Mouse (Mus musculus): ENCODE results near the gene Gm10663.
A peak's percentile ranks its signal among the peaks of the same experiment; 100 is the strongest.

Gm10663 gene

GRCm38 (mm10) chr8:65074733-65075132 is at the start of gene Gm10663:
Gm10663 (plus strand) TSS chr8:65075033.
- DNase-seq (ENCODE audit: low spot score), result no peak

DNA sequence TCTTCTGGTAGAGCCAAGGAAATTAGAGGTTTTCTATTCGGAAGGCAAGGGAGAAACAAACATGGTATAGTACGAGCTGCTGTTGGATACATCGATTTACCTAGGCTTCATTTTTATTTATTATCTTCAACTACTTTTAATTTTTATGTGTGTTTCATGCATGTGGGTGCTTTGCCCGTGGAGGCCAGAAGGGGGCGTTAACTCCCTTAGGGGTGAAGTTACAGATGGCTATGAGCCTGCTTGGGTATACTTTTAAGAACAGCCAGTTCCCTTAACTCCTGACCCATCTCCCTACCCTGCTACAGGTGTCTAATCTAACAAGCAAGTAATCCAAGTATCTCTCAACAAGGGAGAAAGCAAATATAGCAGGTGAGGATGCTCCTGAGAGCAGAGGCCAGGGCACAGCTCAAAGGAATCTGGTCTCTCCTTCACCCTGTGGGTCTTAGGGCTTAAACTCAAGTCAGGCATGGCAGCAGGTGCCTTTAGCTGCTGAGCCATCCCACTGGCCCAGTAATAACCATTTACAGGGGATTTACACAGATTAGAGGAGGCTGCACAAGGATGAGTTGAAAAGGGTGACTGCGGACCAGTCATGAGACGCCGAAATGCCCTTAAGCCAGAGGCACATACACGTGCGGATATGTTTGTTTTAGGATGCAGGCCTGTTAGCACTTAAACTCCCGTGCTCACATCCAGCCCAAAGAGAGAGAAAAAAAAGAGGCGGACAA is 45.7 kb upstream of the Gm10663 start:
- DNase-seq (ENCODE audit: low spot score), result no peak

- DNase-seq (ENCODE audit: low spot score), result no peak
Measured at GRCm38 (mm10) chr8:65029776-65030175, 45.1 kb upstream of the Gm10663 start.

- no peak for DNase-seq (ENCODE audit: low spot score)
Measured at GRCm38 (mm10) chr8:65030735-65031485, 43.9 kb upstream of the Gm10663 start.

DNA sequence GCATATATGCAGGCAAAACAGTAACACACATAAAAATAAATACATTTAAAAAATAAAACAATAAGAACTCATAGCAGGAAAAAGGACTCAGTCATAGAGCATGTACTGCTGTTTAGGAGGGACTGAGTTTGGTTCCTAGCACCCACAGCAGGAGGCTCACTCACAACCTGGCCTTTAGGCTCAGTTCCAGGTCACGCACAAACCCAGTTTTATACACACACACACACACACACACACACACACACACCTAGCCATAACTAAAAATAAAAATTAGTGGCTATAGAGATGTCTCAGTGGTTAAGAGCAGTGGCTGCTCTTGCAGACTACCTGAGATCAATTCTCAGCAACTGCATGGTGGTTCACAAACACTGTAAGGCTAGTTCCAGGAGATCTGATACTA is 42.7 kb upstream of the Gm10663 start:
- no peak for DNase-seq (ENCODE audit: low spot score)

- no peak for DNase-seq (ENCODE audit: low spot score)
Measured at GRCm38 (mm10) chr8:65033056-65033455, 41.8 kb upstream of the Gm10663 start.

GRCm38 (mm10) chr8:65034136-65034535 is 40.7 kb upstream of the Gm10663 start:
- no peak for DNase-seq (ENCODE audit: low spot score)

DNA sequence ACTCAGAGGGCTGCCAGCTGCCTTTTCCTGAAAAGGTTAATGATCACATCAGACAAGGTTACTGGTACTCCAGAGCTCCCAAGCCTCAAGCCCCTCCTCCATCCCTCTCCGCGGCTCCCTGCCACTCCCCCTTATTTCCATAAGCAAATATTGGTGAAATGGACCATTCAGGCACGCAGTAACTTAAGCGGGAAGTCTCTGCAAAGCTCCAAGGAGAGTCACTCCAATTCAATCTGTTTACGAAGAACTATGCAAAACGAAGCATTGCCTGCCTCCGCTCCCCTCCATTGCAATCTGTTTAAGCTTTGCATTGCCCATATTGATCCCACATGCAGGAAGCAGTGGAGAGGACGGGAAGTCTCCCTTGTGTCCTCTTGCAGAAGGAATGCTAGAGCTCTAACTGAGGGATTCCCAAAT is 37.7 kb upstream of the Gm10663 start, which contains the start of gene Apela:
TSS of gene Apela (minus strand) at position 220 of the 417 bp plus-strand sequence.
- peak; percentile 5 for DNase-seq (ENCODE audit: low spot score)

- DNase-seq (ENCODE audit: low spot score), result no peak
Measured at GRCm38 (mm10) chr8:65046565-65046964, 28.3 kb upstream of the Gm10663 start.

- DNase-seq (ENCODE audit: low spot score), result no peak
Measured at GRCm38 (mm10) chr8:65047193-65047592, 27.6 kb upstream of the Gm10663 start.

GRCm38 (mm10) chr8:65047801-65048200 is 27.0 kb upstream of the Gm10663 start:
- DNase-seq (ENCODE audit: low spot score), result no peak

GRCm38 (mm10) chr8:65053554-65053953 is 21.3 kb upstream of the Gm10663 start:
- no peak for DNase-seq (ENCODE audit: low spot score)

GRCm38 (mm10) chr8:65053968-65054367 is 20.9 kb upstream of the Gm10663 start:
- DNase-seq (ENCODE audit: low spot score), result no peak

GRCm38 (mm10) chr8:65056722-65057121 is 18.1 kb upstream of the Gm10663 start:
- no peak for DNase-seq (ENCODE audit: low spot score)

DNA sequence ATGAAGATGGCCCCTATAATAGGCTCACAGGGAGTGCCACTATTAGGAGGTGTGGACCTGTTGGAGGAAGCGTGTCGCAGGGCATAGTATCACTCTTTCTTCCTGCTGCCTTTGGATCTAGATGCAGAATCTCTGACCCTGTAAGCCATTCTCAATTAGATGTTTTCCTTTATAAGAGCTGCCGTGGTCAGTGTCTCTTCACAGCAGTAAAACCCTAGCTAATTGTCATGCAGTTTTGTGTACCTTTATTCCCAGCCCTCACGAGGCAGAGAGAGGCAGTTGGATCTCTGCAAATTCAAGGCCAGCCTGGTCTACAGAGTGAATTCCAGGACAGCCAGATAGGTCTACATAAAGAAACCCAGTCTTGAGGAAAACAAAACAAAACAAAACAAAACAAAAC is 12.6 kb upstream of the Gm10663 start:
- DNase-seq (ENCODE audit: low spot score), result no peak

DNA sequence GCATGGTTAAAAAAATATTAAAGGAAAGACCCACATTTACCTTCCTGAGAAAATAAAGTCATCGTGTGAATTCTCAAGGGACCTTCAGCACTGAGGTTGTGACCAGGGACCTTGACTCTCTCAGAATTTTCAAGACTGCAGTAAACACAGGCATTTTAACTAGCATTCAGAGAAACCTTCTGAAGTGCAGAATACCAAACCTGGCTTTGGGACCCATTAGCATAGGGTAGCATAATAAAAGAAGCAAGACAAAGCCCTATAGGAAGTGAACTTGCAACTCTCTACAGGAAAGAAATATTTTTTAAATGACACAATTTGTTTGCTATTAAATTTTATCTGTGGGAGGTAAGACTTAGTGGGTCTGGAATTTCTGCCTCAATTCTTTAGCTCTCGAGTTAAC is 10.8 kb upstream of the Gm10663 start:
- no peak for DNase-seq (ENCODE audit: low spot score)

GRCm38 (mm10) chr8:65065622-65066021 is 9.2 kb upstream of the Gm10663 start:
- no peak for DNase-seq (ENCODE audit: low spot score)

GRCm38 (mm10) chr8:65067031-65067430 is 7.8 kb upstream of the Gm10663 start:
- DNase-seq (ENCODE audit: low spot score), result no peak

DNA sequence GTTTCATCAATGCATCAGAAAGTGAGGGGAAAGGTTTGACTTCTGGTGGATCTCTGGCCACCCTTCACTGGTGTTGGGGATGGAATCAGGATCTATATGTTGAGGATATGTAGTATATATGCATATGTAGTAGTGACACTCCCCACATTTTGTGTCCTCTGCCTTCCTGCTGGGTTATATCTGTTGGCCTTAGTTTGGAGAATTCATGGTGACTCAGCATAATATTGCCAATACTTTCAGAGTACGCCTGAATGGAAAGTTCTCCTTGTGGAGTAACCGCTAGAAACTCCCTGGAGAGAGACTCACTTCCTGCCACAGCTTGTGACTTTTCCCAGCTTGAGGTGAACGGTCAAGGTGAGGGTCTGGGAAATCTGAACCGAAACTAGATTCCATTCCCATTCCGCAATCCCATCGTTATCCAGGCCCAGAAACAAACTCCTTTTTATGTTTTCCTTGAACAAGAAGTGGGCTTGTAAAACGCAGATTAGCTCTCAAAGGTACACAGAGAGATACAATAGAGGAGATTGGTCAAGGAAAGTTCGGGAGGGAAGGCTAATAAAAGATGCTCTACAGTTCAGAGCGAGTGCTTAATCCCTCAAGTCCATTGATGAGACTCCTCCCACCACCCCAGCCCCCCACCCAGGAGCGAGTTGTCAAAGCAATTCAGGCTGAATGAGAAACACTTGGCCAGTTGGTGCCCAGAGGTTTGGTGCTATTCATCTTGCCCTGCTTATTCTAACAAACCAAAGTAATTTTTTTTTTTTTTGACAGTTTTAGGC is 7.0 kb upstream of the Gm10663 start:
- DNase-seq (ENCODE audit: low spot score), result no peak

DNA sequence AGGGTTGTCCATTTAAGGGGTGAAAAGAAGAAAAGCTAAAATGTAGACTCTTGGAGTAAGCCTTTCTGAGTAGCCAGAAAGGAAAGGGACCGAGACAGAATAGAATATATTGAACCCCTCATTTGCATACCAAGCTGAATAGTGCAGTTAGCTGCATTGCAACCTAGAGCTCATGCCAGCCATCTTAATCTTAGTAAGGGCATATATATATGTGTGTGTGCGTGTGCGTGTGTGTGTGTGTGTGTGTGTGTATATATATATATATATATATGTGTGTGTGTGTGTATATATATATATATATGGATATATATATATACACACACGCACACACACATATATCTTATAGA is 6.4 kb upstream of the Gm10663 start:
- DNase-seq (ENCODE audit: low spot score), result no peak

- no peak for DNase-seq (ENCODE audit: low spot score)
Measured at GRCm38 (mm10) chr8:65070996-65071395, 3.8 kb upstream of the Gm10663 start.

- peak; percentile 20 for DNase-seq (ENCODE audit: low spot score)
Measured at GRCm38 (mm10) chr8:65080731-65081130, 5.9 kb downstream of the Gm10663 start.

DNA sequence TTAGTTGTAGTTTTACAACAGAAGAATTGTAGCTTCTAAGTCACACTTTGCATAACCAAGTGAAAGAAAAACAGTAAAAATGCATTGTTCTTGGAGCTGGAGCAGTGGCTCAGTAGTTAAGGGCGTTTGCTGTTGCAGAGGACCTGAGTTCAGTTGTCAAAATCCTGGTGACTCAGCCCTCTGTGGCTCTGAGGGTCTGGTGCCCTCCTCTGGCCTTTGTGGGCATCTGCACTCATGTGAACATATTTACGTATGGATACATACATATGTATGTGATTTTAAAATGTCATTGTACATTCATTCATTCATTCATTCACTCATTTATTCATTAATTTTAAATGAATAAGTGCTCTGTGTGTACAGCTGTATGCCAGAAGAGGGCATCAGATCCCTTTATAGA is 10.8 kb downstream of the Gm10663 start:
- DNase-seq (ENCODE audit: low spot score), result no peak
